Comparison of ENCODE assay signal across 9 mouse cellular contexts in genomic region chr11:24074634-24075104, GRCm38 (mm10). TPM values are rescaled to one million over a fixed set of nuclear protein-coding genes. Genes with fewer than 3 reads are reported as not detected.
DNase-seq lines count a peak whose midpoint lies in the region; ATAC-seq and TF ChIP-seq lines count a peak whose summit lies in the region.
"Had no signal": no experiment of that assay in that cellular context is flagged by ENCODE, and none has a peak within 500 bp of the region (broad histone marks: within the 10 kb centered on the region; RNA-seq: fewer than 3 reads in every experiment).

Gene A830031A19Rik (minus strand): TSS chr11:24075054.

- H3K4me3 ChIP-seq in heart, embryonic 14.5 days (ENCODE audit: control insufficient read depth in 1 of 2, insufficient read depth in 1 of 2, low read depth in 1 of 2, low read length in 2 of 2), result peak within 1 kb of the TSS; percentile 65 to 95
- H3K4me3 ChIP-seq in embryonic facial prominence, embryonic 13.5 days, result peak within 1 kb of the TSS; percentile 85
- peak within 1 kb of the TSS; percentile 75 for H3K4me3 ChIP-seq in limb, embryonic 14.5 days (replicated peaks; ENCODE audit: low read length)
- peak within 1 kb of the TSS; percentile 49 for H3K4me3 ChIP-seq in stomach, embryonic 14.5 days (ENCODE audit: low read depth, low read length)

- no peaks in the 10 kb centered on the region for H3K36me3 ChIP-seq in heart, embryonic 14.5 days (ENCODE audit: control insufficient read depth, insufficient read depth, low read length)
- no peaks in the 10 kb centered on the region for H3K36me3 ChIP-seq in embryonic facial prominence, embryonic 13.5 days
- H3K36me3 ChIP-seq in limb, embryonic 14.5 days (ENCODE audit: control insufficient read depth, insufficient read depth, low read length), result no peaks in the 10 kb centered on the region
- H3K36me3 ChIP-seq in stomach, embryonic 14.5 days (ENCODE audit: control insufficient read depth, insufficient read depth, low read length), result no peaks in the 10 kb centered on the region

- no peak for DNase-seq in heart, adult 8-10 months (ENCODE audit: low spot score)
- DNase-seq in CD4-positive helper T cell, adult 2 months (ENCODE audit: low read depth, low spot score), result peak; percentile 5
- DNase-seq in limb, embryonic 14.5 days (ENCODE audit: low spot score), result no peak
- DNase-seq in gastrocnemius, postnatal 36 days, result no peak
- DNase-seq in MN1 (ENCODE audit: low spot score), result no peak

- ATAC-seq in heart, embryonic 14.5 days (ENCODE audit: insufficient number of reproducible peaks, insufficient read depth, low FRiP score, low read depth), result no peak
- ATAC-seq in embryonic facial prominence, embryonic 13.5 days (ENCODE audit: insufficient number of reproducible peaks, insufficient read depth, low FRiP score, low TSS enrichment, low read depth), result no peak
- ATAC-seq in limb, embryonic 14.5 days (ENCODE audit: low FRiP score, low read depth), result no peak
- no peak for ATAC-seq in stomach, embryonic 14.5 days (ENCODE audit: insufficient number of reproducible peaks, insufficient read depth, low FRiP score, low read depth)

- H3K9me3 ChIP-seq in heart, embryonic 14.5 days (ENCODE audit: control insufficient read depth, low read length), result no peaks in the 10 kb centered on the region
- no peaks in the 10 kb centered on the region for H3K9me3 ChIP-seq in embryonic facial prominence, embryonic 13.5 days
- no peaks in the 10 kb centered on the region for H3K9me3 ChIP-seq in limb, embryonic 14.5 days (ENCODE audit: control insufficient read depth, low read length)
- no peaks in the 10 kb centered on the region for H3K9me3 ChIP-seq in stomach, embryonic 14.5 days (ENCODE audit: control insufficient read depth, low read depth, low read length)

- TF ChIP-seq POLR2A in limb, embryonic 14.5 days (IDR thresholded peaks at IDR 0.05; ENCODE audit: borderline replicate concordance, extremely low read depth, insufficient read depth, insufficient read length), result no peak

- H3K9ac ChIP-seq in heart, embryonic 14.5 days (ENCODE audit: low read length), result peak within 1 kb of the TSS; percentile 87
- H3K9ac ChIP-seq in embryonic facial prominence, embryonic 13.5 days, result peak within 1 kb of the TSS; percentile 99
- H3K9ac ChIP-seq in limb, embryonic 14.5 days (ENCODE audit: low read depth, low read length, severe bottlenecking), result peak within 1 kb of the TSS; percentile 96
- peak within 1 kb of the TSS; percentile 77 for H3K9ac ChIP-seq in stomach, embryonic 14.5 days (replicated peaks; ENCODE audit: low read depth, low read length)

- H3K27me3 ChIP-seq in heart, embryonic 14.5 days (ENCODE audit: control insufficient read depth, insufficient read depth, low read length), result peaks cover 26% of the 10 kb centered on the region
- 0 out of 2 replicates have a peak, but pooled peaks cover 2% of the 10 kb centered on the region for H3K27me3 ChIP-seq in embryonic facial prominence, embryonic 13.5 days
- no peaks in the 10 kb centered on the region for H3K27me3 ChIP-seq in limb, embryonic 14.5 days (ENCODE audit: control insufficient read depth, insufficient read depth, low read length)
- no peaks in the 10 kb centered on the region for H3K27me3 ChIP-seq in stomach, embryonic 14.5 days (ENCODE audit: control insufficient read depth, insufficient read depth, low read length)

- H3K4me2 ChIP-seq in heart, embryonic 14.5 days (ENCODE audit: low read length), result peak within 1 kb of the TSS; percentile 96
- H3K4me2 ChIP-seq in embryonic facial prominence, embryonic 13.5 days, result peak within 1 kb of the TSS; percentile 94
- peak within 1 kb of the TSS; percentile 95 for H3K4me2 ChIP-seq in limb, embryonic 14.5 days (replicated peaks; ENCODE audit: low read depth, low read length, severe bottlenecking)
- H3K4me2 ChIP-seq in stomach, embryonic 14.5 days (replicated peaks; ENCODE audit: low read depth, low read length), result peak within 1 kb of the TSS; percentile 99

- peaks cover 3 to 10% of the 10 kb centered on the region in 2 experiments; a peak in 3 of 4 replicates for H3K4me1 ChIP-seq in heart, embryonic 14.5 days (ENCODE audit: control insufficient read depth in 2 of 2, insufficient read depth in 2 of 2, low read length in 2 of 2)
- H3K4me1 ChIP-seq in embryonic facial prominence, embryonic 13.5 days, result peaks cover 11% of the 10 kb centered on the region; the same call in 1 of the 2 replicates
- H3K4me1 ChIP-seq in limb, embryonic 14.5 days (ENCODE audit: control insufficient read depth, insufficient read depth, low read length), result peaks cover 12% of the 10 kb centered on the region; the same call in 1 of the 2 replicates
- peaks cover 12% of the 10 kb centered on the region; the same call in 1 of the 2 replicates for H3K4me1 ChIP-seq in stomach, embryonic 14.5 days (ENCODE audit: control insufficient read depth, insufficient read depth, low read length)

- H3K27ac ChIP-seq in heart, embryonic 14.5 days (replicated peaks in 1 of 2; ENCODE audit: control insufficient read depth in 1 of 2, insufficient read depth in 1 of 2, low read depth in 2 of 2, low read length in 2 of 2), result peak within 1 kb of the TSS in 1 of 2 experiments; percentile 95; a peak in 1 of 4 replicates
- H3K27ac ChIP-seq in embryonic facial prominence, embryonic 13.5 days, result peak within 1 kb of the TSS; percentile 99
- peak within 1 kb of the TSS; percentile 97 for H3K27ac ChIP-seq in limb, embryonic 14.5 days (replicated peaks; ENCODE audit: low read depth, low read length)
- H3K27ac ChIP-seq in stomach, embryonic 14.5 days (ENCODE audit: low read length), result peak within 1 kb of the TSS; percentile 96; the same call in 1 of the 2 replicates

- intact Hi-C loops in gastrocnemius, postnatal 36 days (cut with DNase I), result no loop called here

- 1% methylated on average over 11 of the region's 11 CpGs for WGBS in heart, embryonic 14.5 days
- 0% methylated on average over 11 of the region's 11 CpGs for WGBS in embryonic facial prominence, embryonic 13.5 days
- 1% methylated on average over 11 of the region's 11 CpGs for WGBS in limb, embryonic 14.5 days
- WGBS in stomach, embryonic 14.5 days, result 1% methylated on average over 11 of the region's 11 CpGs

RNA-seq across cellular contexts. Expression of gene A830031A19Rik, which starts in this region (rescaled TPM):
- not detected in 2 replicates for polyA plus RNA-seq in heart, embryonic 14.5 days (2014; fragmentation: Nextera tagmentation; extraction: Ambion mirVana)
- total RNA-seq in heart, adult 8-10 months (2022), result not detected
- polyA plus RNA-seq in embryonic facial prominence, embryonic 13.5 days (2015; fragmentation: Nextera tagmentation; extraction: Ambion mirVana), result not detected in 2 replicates
- 0.19 TPM in 1 of 2 replicates, not detected in the other for polyA plus RNA-seq in limb, embryonic 14.5 days (2012; rRNA removed)
- polyA plus RNA-seq in limb, embryonic 14.5 days (2014; fragmentation: Nextera tagmentation; extraction: Ambion mirVana), result not detected in 2 replicates
- polyA plus RNA-seq in stomach, embryonic 14.5 days (2014; fragmentation: Nextera tagmentation; extraction: Ambion mirVana), result not detected in 2 replicates
- not detected for total RNA-seq in gastrocnemius, postnatal 36 days (2021)
- total RNA-seq: liver, adult 2 months had no signal
- polyA plus RNA-seq: liver, adult 2 months had no signal
